Mouse (Mus musculus) spleen, adult 2 months (tissue): ENCODE measurements around the gene Cul1.

Experiments used
- CTCF ChIP-seq: fragments of 200-500 bp; IDR thresholded peaks from 2 replicates; pipeline ENCODE4 v1.5.1; 2011; ENCODE audit warnings: mild to moderate bottlenecking, inconsistent platforms; ENCODE audit not compliant: insufficient read depth, insufficient read length, insufficient replicate concordance; ENCODE audit errors: extremely low read depth
- POLR2A ChIP-seq: fragments of 200-500 bp; IDR thresholded peaks from 2 replicates; pipeline ENCODE4 v1.6.1; 2011; ENCODE audit warnings: low read depth, low read length, inconsistent platforms

DNA sequence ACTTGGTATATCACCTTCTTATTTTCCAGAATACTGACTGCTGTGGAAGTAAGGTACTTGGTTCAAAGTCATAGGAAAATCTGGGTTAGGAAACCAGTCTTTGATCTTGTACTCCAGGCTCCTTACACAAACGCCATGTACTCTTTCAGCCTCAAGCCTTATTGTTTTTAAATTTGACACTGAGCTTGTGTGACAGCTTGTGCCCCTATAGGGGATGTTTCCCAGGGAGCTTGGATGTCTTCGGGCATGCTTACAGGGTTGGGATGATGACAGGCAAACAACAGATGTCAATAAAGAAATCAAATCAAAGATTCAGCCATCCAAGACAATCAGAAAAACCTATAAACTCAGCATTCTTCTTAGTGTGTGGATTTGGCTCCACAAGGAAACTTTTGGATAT, 39.5 kb upstream of the Cul1 start:
- TF ChIP-seq POLR2A (no peak), CTCF (no peak)
